Mouse (Mus musculus) lung, postnatal 36 days (tissue): ENCODE results near the gene Acaa1a.

Experiments
- DNase-seq: peaks from one replicate; pipeline ENCODE4 v3.0.0; 2022; ENCODE audit warnings: mixed read lengths

The Acaa1a gene

DNA sequence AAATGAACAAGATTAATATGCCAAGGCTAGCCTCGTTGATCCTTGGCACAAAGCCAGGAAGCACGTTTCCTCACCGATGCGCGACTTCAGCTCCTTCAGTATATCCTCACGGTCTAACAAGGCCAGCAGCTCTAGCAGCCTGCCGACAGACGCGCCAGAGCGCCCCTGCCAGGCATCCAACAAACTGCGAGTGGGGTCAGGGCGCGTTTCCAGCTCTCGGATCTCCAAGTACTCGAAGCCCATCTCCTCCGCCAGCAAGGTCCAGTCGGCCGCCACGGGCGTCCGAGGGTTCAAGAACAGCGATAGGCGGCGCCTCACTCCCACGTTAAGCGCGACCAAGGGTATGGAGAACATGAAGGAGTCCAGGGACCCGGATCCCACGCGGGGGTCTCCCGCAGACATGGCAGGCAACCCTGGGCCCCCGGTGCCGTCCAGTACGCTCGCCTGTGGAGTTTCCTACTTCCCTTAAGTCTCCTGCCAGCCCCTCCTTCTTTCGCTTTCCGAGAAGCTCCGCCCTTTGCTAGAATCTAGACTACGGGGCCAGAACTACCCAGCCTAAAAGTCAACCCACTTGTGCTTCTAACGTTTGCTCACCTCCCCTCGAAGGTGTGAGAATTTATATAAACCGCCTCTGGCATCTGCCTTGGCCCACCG is at the start of gene Acaa1a:
Gene Acaa1a (plus strand): TSS at position 119 of the 654 bp plus-strand sequence.
- DNase-seq: peak; percentile 90

DNA sequence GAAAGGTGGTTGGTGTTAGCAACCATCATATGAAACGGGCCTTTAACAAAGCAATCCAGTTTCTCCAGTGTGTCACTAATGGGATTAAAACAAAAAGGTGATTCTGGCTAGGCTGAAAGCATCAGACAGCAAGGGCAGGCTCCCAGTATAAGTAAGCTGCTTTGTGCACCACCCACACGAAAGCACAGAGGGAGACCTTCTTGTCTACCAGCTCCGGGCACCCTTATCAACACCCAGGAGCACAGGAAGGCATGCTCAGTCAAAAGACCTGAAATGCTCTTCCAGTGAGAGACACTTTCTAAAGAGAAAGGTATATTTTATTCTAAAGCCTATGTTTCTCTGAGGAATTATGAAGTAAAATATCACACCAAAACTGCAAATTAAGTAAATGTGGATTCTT is 48.7 kb upstream of the Acaa1a start:
- no peak for DNase-seq

DNA sequence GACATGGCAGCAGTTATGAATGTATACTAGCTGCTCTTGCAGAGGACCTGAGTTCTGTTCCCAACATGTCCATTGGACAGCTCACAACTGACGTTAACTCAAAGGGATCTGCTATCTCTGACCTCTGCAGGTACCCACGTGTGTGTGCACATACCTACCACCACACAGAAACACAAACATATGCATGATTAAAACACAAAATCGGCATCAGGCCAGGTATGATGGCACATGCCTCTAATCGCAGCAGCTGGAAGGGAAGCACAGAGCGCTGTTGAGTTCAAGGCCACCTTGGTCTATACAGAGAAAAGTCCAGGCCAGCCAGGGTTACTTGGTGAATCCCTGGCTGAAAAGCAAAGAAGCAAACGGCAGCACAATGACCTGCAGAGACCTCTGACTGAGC is 41.8 kb upstream of the Acaa1a start:
- DNase-seq: no peak

DNA sequence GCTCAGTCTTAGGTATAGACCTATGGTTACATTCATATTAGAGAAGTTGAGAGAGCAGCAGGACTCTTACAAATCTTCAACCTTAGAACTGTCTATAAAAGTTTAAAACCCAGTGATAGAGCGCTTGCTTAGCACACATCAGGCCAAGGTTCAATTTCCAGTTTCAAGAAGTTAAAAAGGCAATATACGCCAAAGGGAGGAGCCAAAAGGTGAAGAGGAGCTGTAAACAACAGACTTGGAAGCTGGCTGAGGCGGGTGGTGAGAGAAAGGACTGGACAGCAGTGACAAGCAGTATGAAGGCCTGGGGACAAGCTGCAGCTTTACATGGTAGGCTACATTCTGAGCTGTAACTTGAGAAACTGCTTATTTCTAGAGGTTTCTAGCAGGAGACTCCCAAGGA is 40.9 kb upstream of the Acaa1a start:
- no peak for DNase-seq

DNA sequence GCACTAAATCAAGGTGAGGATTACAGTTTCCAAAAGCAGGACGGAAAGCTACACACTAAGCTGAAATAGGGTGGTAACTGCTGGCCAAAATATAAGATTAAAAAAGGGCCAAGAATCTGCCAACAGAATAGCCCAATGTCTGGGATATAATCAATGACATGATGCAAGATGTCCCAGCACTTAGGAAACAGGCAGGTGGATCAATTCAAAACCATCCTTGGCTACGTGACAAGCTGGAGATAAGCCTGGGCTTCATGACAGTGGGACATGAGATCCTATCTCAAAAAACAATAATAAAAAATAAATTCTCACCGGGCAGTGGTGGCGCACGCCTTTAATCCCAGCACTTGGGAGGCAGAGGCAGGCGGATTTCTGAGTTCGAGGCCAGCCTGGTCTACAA is 33.6 kb upstream of the Acaa1a start:
- no peak for DNase-seq

DNA sequence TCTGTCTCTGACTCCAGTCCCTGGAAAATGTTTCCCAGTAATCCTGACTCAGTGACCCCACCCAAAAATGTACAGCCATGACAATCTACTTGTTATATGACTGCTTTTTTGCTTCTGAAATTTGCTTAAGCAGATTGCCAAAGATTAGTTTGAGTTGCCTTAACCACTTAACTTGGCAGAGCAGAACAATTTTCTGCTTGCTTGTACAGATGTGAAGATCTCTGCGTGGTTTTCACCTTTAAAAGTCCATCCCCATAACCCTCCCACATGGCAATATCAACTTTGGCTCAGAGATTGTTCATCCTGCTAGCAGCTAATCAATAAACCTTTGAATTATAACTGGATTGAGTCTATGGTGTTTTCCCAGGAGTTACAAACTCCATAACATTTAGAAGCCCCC is 30.4 kb upstream of the Acaa1a start:
- no peak for DNase-seq

DNA sequence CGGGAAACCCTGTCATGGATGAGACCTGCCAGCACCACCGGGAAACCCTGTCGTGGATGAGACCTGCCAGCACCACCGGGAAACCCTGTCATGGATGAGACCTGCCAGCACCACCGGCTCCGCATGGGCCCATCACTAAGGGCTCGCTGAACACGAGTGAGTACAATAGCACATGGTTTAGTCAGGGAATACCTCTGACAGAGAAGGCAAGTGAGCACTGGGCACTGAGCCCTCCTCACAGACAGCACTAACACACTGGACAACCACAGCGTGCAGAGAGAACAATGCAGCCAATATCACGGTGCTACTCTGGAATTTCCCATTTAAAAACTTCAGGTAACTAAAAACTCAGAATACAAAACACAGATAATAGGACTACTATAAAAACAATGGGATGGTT is 26.4 kb upstream of the Acaa1a start:
- no peak for DNase-seq

DNA sequence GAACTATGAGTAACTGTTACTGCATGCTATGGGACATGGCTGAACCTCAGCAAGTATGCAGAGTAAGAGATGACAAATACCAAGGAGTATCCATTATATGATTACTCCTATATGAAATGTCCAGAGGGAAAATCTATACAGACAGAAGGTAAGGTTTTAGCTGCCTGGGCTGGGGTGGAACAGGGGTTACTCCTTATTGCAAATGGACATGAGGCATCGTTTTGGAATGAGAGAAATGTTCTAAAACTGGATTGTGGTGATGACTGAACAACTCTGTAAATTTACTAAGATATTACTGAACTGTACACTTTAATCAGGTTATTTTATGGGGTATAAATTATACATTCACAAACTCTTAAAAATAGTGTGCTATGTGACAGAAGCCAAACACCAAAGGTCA is 20.6 kb upstream of the Acaa1a start:
- DNase-seq: no peak

DNA sequence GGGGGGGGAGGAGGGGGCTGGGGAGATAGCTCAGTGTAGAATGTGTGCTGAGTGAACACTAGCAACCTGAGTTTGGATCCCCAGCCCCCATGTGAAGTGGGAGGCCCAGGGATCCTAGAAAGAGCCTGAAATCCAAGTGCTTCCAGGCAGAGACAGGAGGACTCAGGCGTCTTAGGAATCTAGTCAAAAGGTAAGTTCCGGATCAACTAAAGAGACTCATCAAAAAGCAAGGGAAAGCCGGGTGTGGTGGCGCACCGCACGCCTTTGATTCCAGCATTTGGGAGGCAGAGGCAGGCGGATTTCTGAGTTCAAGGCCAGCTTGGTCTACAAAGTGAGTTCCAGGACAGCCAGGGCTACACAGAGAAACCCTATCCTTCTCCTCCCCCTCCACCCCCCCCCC is 19.0 kb upstream of the Acaa1a start:
- DNase-seq: no peak

DNA sequence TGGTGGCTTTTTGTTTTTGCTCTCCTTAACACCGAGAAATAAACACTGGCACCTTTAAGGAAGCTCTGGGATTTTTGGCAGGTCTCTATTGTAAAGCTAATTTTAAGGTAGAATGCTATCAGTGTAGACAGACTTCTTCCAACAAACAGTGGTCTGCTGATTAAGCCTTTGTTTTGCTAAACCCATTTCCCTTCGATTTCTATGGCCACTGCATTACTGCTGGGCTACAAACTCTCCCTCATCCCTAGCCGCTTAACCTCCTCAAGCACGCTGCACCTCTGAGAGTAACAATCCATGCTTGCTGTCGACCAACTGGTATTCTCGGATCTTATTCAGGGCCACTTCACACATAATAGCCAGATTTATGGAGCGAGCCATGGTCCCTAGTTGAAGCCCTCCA is 18.5 kb upstream of the Acaa1a start:
- no peak for DNase-seq

DNA sequence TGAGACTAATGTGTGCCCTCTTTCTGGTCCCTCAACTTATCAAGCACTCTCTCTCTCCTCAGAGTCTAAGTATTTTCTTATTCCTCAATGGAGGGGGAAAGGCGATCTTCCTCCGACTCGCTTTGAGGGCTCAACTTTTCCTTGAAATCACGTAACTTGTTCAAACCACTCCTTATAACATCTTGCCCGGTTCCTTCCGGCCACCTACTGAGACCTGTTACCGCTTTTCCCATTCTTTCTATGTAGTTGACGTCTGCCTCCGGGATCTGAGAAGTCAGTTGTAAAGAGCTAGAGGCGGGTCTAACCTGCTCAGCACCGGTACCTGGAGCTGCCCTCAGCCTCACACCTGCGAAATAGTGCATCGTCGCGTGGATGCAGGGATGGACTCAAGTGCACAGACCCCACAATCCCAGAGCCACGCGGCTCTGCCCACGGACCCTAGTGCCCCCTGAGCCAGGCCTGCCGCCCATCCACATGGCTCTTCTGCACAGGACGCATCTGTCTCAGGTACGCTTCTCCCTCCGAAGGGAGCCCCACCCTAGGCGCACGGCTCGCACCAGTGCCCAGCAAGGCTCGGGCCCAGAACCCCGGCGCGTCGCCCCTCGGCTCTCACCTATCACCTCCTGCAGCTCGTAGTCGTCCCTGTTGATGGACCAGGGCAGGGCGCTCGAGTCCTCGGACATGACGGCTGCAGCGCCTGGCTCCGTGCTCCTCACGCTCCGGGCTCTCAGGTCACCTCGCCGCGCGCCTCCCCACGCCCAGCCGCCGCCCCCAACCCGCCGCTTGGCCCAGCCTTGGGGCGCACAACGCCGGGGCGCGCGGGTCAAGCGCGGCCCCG is 17.9 kb upstream of the Acaa1a start:
- no peak for DNase-seq

DNA sequence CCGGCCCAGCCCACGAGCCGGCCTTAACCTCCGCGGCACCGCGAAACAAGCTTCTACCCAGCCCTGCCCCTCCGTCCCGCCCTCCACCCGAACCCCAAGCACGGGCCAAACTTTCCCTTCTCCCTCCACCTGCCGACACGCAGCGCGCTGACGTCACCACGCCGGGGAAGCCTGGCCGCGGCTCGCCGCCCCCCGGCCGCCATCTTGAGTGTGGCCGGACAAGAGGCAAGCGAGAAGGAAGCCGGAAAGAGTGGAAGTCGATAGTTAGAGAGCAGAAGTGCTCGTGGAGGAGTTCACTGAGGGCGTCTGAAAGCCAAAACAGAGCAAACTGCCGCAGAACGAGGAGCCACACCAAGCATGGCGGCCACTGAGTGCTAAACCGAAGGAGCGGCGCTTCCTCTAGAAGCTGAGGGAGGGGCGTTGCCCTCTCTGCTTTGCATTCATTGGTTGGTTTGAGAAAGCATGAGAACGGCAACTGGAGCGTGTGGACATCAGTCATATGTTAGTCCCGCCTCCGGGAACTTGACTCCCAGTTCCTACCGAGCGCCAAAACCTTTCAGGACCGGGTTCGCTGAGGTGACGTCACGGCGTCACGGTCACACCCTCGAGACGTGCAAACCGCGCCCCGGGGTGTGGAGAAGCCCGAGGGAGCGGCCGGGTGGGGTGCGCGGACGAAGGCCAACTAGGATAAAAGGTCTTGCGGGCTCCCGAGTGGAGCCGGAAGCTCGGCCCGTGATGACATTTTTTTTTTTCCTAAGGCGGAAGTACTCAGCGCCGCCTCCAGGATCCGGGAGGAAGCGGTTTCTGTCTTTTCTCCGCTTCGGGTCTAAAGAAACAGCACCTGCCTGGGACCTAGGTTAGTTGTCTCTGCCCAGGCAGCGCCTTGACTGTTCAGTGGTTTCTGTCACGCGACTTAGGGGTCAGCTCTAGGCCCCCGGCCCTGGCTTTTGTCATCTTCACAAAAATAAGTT is 16.9 kb upstream of the Acaa1a start, which contains the start of gene Oxsr1:
Gene Oxsr1 (minus strand): TSS at position 139 of the 971 bp plus-strand sequence.
- peak; percentile 100 for DNase-seq

DNA sequence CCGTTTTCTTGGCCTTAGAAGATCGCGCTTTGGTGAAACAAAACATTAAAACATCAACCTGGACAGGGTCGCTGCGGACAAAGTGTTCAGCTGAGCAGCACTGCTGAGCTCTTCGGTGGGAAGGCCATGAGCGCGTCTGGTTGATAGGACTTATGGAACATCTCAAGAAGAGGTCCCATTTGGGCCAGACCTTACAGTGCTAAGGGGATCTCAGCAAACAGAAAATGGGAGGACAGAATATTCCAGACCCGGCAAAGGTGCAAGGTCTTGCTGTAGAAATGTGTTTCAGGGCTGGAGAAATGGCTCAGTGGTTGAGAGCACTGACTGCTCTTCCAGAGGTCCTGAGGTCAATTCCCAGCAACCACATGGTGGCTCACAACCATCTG is 16.2 kb upstream of the Acaa1a start:
- peak; percentile 37 for DNase-seq

DNA sequence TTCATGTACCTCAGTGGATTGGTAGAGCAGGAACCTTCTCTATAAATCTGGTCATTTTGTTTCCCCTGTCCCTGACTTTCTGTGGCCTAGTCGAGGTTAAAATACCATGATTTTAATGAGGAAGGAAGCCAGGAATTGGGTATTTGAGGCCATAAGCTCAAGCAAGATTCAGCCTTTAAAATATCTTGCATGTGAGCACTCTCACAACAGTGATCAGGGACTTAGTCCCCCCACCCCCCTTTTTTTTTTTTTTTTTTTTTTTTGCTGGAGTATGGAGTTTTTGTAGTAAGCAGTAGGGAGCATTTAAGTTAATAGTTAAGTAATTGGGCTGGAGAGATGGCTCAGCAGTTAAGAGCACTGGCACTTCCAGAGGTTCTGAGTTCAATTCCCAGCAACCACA is 15.3 kb upstream of the Acaa1a start:
- DNase-seq: no peak

DNA sequence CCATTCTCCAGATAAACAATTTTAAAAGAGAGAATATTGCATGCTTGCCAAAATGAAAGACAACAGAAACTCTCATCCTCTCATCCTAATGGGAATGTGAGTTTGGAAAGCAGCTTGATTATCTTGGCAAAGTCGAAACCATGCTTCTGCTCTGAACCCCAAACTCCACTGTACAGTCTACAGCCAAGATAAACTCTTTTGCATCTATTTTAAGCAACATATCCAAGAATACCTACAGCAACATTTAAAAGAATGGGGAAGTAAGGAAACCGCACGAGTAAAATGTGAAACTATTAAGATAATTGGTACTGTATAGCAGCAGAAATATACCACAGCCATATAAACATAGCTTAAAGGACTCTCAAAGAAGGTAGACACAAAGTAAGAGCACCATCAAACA is 11.0 kb upstream of the Acaa1a start:
- DNase-seq: no peak

DNA sequence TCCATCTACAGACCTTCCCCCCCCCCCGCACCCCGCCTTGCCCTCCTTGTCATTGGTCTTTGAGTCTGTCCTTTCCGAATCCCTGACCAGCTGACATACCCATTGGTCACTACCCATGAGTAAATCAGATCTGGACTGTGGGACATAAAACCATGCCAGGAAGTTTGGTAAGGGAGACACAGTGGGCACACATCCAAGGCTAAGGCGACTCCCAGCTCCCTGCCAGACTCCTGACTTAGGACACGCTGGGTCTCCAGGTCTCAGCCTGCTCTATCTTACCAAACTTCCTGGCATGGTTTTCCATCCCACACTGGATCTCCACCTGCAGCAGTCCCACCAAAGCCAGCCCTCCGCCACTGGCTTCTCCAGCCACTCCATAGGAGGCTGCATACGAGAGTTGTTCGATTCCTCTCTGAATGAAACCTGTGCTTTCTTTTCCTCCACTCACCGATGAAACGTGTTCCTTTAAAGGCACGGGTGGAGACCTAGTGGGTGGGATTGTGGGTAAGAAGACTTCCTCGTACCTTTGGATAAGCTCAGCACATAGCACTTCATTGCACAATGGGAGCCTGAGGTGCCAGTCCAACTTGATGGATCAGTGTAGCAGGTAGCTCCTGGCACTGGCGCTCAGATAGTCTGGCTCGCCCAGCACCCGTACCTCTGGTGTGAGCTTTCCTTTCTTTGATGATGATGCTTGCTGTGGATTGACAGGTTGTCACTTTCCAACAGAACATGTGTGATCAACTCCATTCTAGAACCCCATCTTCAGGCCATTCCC is 9.1 kb upstream of the Acaa1a start:
- peak; percentile 69 for DNase-seq

DNA sequence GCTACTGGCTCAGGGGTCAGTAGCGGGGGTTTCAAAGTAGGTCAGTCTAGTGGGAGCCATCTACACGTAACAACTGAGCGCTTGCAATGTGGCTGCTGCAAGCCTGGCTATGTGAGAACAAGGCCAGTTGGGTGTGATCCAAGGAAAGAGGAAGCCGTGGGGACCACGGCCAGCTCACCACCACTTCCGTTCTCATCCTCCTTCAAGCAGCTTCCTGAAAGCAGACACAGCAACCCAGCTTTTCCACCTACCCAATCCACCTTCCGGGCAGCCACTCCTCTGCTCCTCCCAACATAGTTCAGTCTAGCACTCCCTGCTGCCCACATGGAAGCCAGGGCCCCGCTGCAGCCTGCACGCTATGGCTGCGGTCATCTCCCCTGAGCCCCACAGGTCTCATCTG is 5.2 kb upstream of the Acaa1a start:
- DNase-seq: peak; percentile 84

DNA sequence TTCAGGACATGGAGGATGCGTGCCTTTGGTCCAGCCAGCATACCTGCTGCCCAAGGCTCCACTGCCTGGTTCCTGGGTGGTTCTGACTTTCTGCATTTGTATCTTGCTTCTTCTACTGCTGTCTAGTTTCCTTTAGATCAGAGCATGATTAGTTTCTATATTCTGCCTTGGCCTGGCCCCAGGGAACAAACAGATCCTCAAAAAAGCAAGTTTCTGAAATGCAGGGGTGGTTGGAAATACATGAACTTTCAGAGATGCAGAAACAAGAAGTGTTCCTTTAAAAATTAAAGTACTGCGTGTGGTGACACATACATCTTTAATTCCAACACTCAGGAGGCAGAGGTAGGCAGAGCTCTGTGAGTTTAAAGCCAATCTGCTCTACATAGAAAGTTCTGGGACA is 4.6 kb upstream of the Acaa1a start:
- no peak for DNase-seq

DNA sequence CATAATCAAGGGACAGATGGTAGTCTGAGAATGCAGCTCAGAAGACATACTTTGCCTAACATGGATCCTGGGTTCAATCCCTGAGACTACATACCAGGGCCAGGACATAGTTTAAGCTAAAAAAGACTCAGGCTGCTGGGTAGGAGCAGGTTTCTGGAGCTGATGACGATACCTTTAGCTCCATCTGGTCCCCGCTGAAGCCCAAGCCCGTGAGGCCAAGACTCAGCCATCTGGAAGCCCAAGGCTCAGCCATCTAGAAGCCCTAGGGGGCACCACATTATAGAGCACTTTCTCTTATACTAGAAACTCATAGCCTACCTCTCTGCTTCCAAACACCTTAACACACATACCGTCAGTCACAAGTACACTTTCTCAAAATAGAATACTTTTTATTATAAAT is 3.9 kb upstream of the Acaa1a start:
- DNase-seq: no peak

DNA sequence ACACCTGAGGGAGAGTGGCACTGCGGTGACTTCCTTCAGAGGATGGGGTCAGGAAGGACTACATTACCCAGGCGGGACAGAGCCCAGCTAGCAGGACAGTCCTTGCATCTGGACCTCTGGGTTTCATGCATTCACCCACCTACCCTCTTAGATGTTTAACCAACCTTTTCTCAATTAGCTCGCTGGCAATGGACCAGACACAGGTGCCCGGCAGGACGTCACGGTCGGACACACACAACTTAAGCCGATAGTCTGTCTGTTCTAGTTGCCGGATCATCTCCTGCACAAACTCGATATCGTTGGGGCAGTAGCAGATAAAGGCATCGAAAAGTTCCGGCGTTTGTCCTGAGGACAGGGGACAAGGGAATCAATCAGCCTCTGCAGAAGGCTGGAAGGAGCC is 1.6 kb upstream of the Acaa1a start:
- no peak for DNase-seq

DNA sequence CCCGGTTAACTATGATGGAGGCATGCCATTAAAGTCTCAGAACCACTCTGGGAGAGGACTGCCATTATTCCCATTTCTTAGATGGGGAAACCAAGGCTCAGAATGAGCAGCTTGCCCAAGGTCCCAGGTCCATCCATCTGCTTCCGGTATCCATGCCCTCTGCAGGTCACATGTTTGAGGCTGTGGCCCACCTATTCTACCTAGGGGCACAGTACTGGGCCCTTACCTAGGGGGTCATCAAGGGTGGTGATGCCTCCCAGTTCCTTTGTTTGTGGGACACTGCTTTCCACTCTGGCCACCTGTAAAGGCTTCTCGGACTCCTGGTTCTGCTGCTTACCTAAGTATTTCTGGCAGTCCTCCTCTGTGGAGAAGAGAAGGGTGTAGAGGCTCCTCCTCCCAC is 1.1 kb upstream of the Acaa1a start:
- no peak for DNase-seq

DNA sequence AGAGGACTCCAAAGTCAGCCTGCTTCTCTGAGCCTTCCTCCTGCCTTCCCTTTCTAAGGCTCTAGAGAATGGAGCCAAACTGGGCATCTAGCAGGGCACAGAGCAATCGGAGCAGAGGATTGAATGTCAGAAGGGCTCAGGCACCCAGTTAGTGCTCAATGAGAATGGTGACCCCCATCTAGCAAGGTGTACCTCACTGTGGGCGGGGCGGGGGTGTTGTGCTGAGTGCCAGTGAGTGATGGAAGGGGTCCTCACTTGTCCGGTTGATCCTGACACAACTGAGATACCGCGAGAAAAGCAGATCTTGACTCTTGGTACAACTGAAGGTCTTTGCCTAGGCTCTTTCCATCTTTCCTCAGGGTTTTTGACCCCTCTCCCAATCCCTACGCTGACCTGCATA is 370 bp upstream of the Acaa1a start:
- DNase-seq: no peak

DNA sequence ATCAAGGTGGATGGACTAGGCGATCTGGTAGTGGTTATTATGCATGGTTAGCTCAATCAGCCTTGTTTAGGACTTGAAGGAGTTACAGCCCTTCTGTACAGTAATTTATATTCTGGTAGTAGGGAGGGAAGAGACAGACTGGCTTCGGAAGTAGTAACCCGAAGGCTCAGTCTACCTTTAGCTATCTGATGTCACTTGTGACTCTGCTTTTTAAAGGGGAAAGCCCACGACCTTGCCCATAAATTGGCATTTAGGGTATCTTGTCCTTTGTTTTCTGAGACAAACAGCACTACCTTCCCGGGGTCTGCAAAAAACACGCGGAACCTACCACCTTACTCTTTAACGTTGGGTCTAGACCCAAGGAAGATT is 720 bp downstream of the Acaa1a start:
- no peak for DNase-seq
